Mouse (Mus musculus) lung, embryonic 15.5 days (tissue): ENCODE results near the gene Pttg1ip. TPM values are rescaled to one million over a fixed set of nuclear protein-coding genes. Genes with fewer than 3 reads are reported as not detected.

Source experiments
- ATAC-seq: fragments of 200-750 bp; cut with Nextera tagmentation; 2 replicates; pipeline ENCODE4 v1.8.0; 2017; ENCODE audit warnings: moderate number of reproducible peaks, borderline replicate concordance; ENCODE audit not compliant: low FRiP score, low TSS enrichment; ENCODE audit errors: extremely low read depth
- H3K27ac ChIP-seq: fragments of 300-500 bp; sonication (generic); 2 replicates; pipeline ENCODE4 v1.5.1; 2015; ENCODE audit warnings: moderate library complexity, mild to moderate bottlenecking, inconsistent platforms
- H3K27me3 ChIP-seq: fragments of 300-500 bp; sonication (generic); 2 replicates; pipeline ENCODE4 v1.6.1; 2015; ENCODE audit warnings: inconsistent platforms
- H3K36me3 ChIP-seq: fragments of 300-500 bp; sonication (generic); 2 replicates; pipeline ENCODE4 v1.6.1; 2015; ENCODE audit warnings: inconsistent platforms
- H3K4me1 ChIP-seq: fragments of 300-500 bp; sonication (generic); 2 replicates; pipeline ENCODE4 v1.6.1; 2015; ENCODE audit warnings: inconsistent platforms
- H3K4me2 ChIP-seq: fragments of 300-500 bp; sonication (generic); 2 replicates; pipeline ENCODE4 v1.6.1; 2015; ENCODE audit warnings: inconsistent platforms, mild to moderate bottlenecking, moderate library complexity
- H3K4me3 ChIP-seq: fragments of 300-500 bp; sonication (generic); 2 replicates; pipeline ENCODE4 v1.5.1; 2015; ENCODE audit warnings: mild to moderate bottlenecking, inconsistent platforms
- H3K9ac ChIP-seq: fragments of 300-500 bp; sonication (generic); 2 replicates; pipeline ENCODE4 v1.6.1; 2015; ENCODE audit warnings: inconsistent platforms
- H3K9me3 ChIP-seq: fragments of 300-500 bp; sonication (generic); 2 replicates; pipeline ENCODE4 v1.6.1; 2016; ENCODE audit warnings: inconsistent platforms
- whole genome bisulfite sequencing: fragments of 180-500 bp; shearing (Covaris S2); methylation state at CpG from one replicate; pipeline ENCODE4 v1.1.7; 2015; 5-methylcytosine and 5-hydroxymethylcytosine counted together
- polyA plus RNA-seq: library from polyadenylated mRNA; unstranded; fragments of >200 nt; fragmentation: Nextera tagmentation; extraction: Ambion mirVana; gene quantifications from 2 replicates; pipeline ENCODE4 v1.2.1, GENCODE M21; 2015

The Pttg1ip gene
- polyA plus RNA-seq, 1 experiment from 2014 or later = 122 TPM

GRCm38 (mm10) chr10:77613409-77613808 lies 31.9 kb downstream of the Pttg1ip start:
- Histone ChIP-seq H3K4me2 (no peak overlapping the region), H3K36me3 (peaks cover 84% of the 10 kb centered on the region), H3K4me3 (no peak overlapping the region), H3K9ac (no peak overlapping the region), H3K27me3 (no peaks in the 10 kb centered on the region), H3K9me3 (no peaks in the 10 kb centered on the region), H3K4me1 (no peaks in the 10 kb centered on the region), H3K27ac (peak overlapping the region; percentile 54)
- ATAC-seq = peak; percentile 43; the same call in 1 of the 2 replicates
- WGBS = 61% methylated on average over 3 of the region's 3 CpGs

- no peak overlapping the region for H3K4me2 ChIP-seq
- H3K36me3 ChIP-seq = peaks cover 75% of the 10 kb centered on the region
- 86% methylated on average over 8 of the region's 8 CpGs for WGBS
- no peak overlapping the region for H3K4me3 ChIP-seq
- H3K9ac ChIP-seq = no peak overlapping the region
- H3K27ac ChIP-seq = no peak overlapping the region
- H3K4me1 ChIP-seq = no peaks in the 10 kb centered on the region
- no peaks in the 10 kb centered on the region for H3K27me3 ChIP-seq
- ATAC-seq = no peak
- no peaks in the 10 kb centered on the region for H3K9me3 ChIP-seq
Observed at GRCm38 (mm10) chr10:77615647-77616046, 34.1 kb downstream of the Pttg1ip start.

DNA sequence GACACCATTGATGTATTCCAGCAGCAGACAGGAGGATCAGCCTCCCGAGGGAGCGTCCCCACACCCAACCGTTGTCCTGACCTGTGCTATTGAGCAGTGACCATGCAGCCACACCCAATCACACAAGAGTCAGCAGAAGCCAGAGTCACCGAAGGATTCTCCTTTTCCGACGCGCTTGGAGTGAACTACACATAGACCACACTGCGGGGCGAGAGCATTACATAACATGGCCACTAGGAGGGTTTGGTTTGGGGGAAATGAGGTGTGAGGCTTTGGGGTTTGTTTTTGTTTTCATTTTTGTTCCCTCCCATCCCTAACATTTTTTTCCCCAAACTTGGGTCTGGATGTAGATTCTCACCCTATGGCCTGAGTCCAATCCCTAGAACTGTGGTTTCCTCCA lies 34.6 kb downstream of the Pttg1ip start:
- no peak overlapping the region for H3K4me2 ChIP-seq
- no peaks in the 10 kb centered on the region for H3K27me3 ChIP-seq
- no peaks in the 10 kb centered on the region for H3K9me3 ChIP-seq
- H3K36me3 ChIP-seq = peaks cover 70% of the 10 kb centered on the region
- H3K4me1 ChIP-seq = no peaks in the 10 kb centered on the region
- 95% methylated on average over 9 of the region's 9 CpGs for WGBS
- no peak overlapping the region for H3K4me3 ChIP-seq
- no peak for ATAC-seq
- no peak overlapping the region for H3K9ac ChIP-seq
- no peak overlapping the region for H3K27ac ChIP-seq

- 94% methylated on average over 7 of the region's 7 CpGs for WGBS
Observed at GRCm38 (mm10) chr10:77616926-77617325, 35.4 kb downstream of the Pttg1ip start.

GRCm38 (mm10) chr10:77621546-77621945 lies 40.0 kb downstream of the Pttg1ip start:
- Histone ChIP-seq H3K9ac (peak overlapping the region; percentile 93), H3K4me2 (peak overlapping the region; percentile 74), H3K9me3 (no peaks in the 10 kb centered on the region), H3K4me3 (peak overlapping the region; percentile 94), H3K27me3 (no peaks in the 10 kb centered on the region), H3K4me1 (peaks cover 34% of the 10 kb centered on the region), H3K36me3 (peaks cover 17% of the 10 kb centered on the region), H3K27ac (peak overlapping the region; percentile 87)
- 72% methylated on average over 8 of the region's 8 CpGs for WGBS
- ATAC-seq = no peak

More at GRCm38 (mm10) chr10:77616926-77617325, 35.4 kb downstream of the Pttg1ip start:
- Histone ChIP-seq H3K9ac (no peak overlapping the region), H3K4me2 (no peak overlapping the region), H3K36me3 (peaks cover 62% of the 10 kb centered on the region), H3K9me3 (no peaks in the 10 kb centered on the region), H3K27ac (no peak overlapping the region), H3K4me1 (peaks cover 4% of the 10 kb centered on the region; the same call in 1 of the 2 replicates), H3K4me3 (no peak overlapping the region), H3K27me3 (no peaks in the 10 kb centered on the region)
- no peak for ATAC-seq

DNA sequence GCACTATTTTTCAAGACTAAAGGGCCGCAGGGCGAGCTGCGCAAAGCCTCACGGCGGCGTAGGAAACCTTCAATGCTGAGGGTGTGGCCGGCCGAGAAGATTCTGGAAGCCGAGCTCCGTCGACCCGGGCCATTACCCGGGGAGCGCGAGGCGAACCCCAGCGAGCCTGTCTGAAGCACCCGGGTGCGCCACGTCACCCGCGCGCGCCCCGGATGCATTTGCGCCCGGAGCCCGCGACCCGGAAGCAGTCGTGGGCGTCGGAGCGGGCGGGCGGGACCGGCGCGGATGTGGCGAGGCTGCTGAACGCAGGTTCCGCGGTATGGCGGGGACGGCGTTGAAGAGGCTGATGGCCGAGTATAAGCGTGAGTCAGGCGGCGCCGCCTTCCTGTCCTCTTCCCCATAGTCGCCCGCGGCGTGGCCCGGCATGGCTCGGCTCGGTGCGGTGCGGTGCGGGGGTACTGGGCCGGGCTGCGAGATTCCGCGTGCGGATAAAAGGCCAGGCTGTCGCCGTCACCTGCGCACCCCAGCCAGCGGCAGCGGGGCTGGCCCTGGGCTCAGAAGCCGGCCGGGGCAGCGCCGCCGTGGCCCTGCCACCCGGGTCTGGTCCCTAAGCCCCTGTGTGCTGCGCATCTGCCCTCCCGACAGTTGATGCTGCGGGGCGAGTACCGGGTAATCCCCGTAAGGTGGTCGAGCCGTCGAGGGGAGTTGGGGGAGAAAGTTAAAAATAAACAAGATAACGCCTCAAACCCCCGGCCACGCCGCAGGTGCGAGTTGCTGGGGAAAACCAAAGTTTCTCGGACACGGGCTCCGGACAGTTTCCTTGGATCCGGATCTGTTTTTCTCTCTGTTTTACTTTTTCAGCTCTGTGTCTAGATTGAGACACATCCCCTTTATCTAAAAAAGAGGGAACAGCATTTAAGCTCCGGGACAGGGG lies 40.8 kb downstream of the Pttg1ip start, which contains the start of gene Ube2g2:
TSS of gene Ube2g2 (plus strand) at position 221 of the 934 bp plus-strand sequence.
- Histone ChIP-seq H3K4me2 (peak within 1 kb of the TSS; percentile 74), H3K4me3 (peak within 1 kb of the TSS; percentile 94), H3K9me3 (no peaks in the 10 kb centered on the region), H3K27ac (peak within 1 kb of the TSS; percentile 87), H3K36me3 (peaks cover 9% of the 10 kb centered on the region), H3K9ac (peak within 1 kb of the TSS; percentile 93), H3K4me1 (peaks cover 34% of the 10 kb centered on the region), H3K27me3 (no peaks in the 10 kb centered on the region)
- WGBS = under 1% methylated on average over 92 of the region's 96 CpGs
- peak; percentile 95 for ATAC-seq

GRCm38 (mm10) chr10:77623069-77623492 lies 41.6 kb downstream of the Pttg1ip start:
- ATAC-seq = no peak
- Histone ChIP-seq H3K27me3 (no peaks in the 10 kb centered on the region), H3K4me2 (peak overlapping the region; percentile 74), H3K27ac (peak overlapping the region; percentile 87), H3K4me1 (peaks cover 34% of the 10 kb centered on the region), H3K9ac (peak overlapping the region; percentile 93), H3K36me3 (peaks cover 2% of the 10 kb centered on the region; the same call in 1 of the 2 replicates), H3K9me3 (no peaks in the 10 kb centered on the region), H3K4me3 (peak overlapping the region; percentile 94)
- WGBS = 8% methylated on average over 8 of the region's 8 CpGs

DNA sequence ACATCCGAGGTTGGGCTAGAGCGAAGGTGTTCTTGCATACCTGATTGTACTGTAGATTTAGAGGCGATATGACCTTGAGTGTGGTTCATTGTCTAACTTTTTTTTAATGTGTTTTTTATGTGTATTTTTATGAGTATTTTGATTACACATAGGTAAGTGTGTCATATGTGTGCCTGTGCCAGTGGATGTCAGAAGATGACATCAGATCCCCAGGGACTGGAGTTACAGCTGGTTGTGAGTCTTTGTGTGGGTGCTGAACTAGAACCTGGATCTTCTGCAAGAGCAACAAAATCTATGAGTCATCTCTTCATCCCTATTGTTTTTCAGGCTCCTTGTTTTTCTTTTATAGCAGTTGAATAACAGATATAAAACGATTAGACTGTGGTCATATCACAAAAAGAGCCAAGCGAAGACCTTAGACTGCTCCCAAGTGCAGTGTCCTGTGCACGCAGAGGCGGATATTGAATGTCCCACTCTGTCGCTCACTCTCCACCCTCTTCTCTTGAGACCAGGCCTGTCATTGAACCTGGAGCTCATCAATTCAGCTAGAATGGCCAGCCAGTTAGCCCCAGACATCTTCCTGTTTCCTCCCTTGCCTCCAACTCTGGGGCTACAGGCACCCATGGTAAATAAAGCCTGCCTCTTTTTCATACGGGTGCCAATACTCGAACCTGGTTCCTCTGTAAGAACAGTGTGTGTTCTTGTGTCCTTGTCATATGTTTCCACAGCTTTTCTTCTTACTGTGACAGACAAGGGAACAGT lies 42.3 kb downstream of the Pttg1ip start:
- H3K27me3 ChIP-seq = no peaks in the 10 kb centered on the region
- WGBS = 87% methylated on average over 10 of the region's 10 CpGs
- no peak for ATAC-seq
- H3K9me3 ChIP-seq = no peaks in the 10 kb centered on the region
- peak overlapping the region; percentile 94; the same call in 1 of the 2 replicates for H3K4me3 ChIP-seq
- H3K4me1 ChIP-seq = peaks cover 36% of the 10 kb centered on the region
- peak overlapping the region; percentile 29; the same call in 1 of the 2 replicates for H3K27ac ChIP-seq
- peak overlapping the region; percentile 74 for H3K4me2 ChIP-seq
- H3K36me3 ChIP-seq = no peaks in the 10 kb centered on the region
- peak overlapping the region; percentile 93; the same call in 1 of the 2 replicates for H3K9ac ChIP-seq

GRCm38 (mm10) chr10:77624570-77624995 lies 43.1 kb downstream of the Pttg1ip start:
- ATAC-seq = no peak
- WGBS = 66% methylated on average over 7 of the region's 7 CpGs
- Histone ChIP-seq H3K4me2 (no peak overlapping the region; the same call in 1 of the 2 replicates), H3K27me3 (no peaks in the 10 kb centered on the region), H3K36me3 (no peaks in the 10 kb centered on the region), H3K27ac (peak overlapping the region; percentile 29; the same call in 1 of the 2 replicates), H3K9ac (peak overlapping the region; percentile 16; the same call in 1 of the 2 replicates), H3K9me3 (no peaks in the 10 kb centered on the region), H3K4me1 (peaks cover 36% of the 10 kb centered on the region), H3K4me3 (no peak overlapping the region)

- WGBS = 71% methylated on average over 7 of the region's 7 CpGs
- ATAC-seq = no peak
- no peak overlapping the region for H3K9ac ChIP-seq
- no peak overlapping the region for H3K27ac ChIP-seq
- no peaks in the 10 kb centered on the region for H3K27me3 ChIP-seq
- H3K36me3 ChIP-seq = no peaks in the 10 kb centered on the region; the same call in 1 of the 2 replicates
- H3K4me1 ChIP-seq = peaks cover 36% of the 10 kb centered on the region
- H3K4me3 ChIP-seq = no peak overlapping the region
- no peak overlapping the region for H3K4me2 ChIP-seq
- no peaks in the 10 kb centered on the region for H3K9me3 ChIP-seq
Observed at GRCm38 (mm10) chr10:77626036-77626435, 44.5 kb downstream of the Pttg1ip start.

DNA sequence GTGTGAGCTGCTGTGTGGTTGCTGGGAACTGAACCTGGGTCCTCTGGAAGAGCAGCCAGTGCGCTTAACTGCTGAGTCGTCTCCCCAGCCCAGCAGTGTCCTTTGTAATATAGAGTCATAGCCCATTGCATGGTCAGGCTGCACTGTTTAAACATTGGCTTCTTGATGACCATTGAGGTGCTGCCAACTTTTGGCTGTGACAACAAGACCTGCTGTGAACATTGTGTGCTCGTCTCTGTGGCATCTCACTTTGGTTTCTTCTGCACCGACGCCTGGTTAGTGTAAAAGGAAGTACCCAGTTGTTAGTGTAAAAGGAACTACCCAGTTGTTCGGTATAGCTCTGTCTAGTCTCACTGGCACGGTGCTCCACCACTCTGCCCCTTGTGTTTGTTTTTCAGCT lies 45.1 kb downstream of the Pttg1ip start:
- Histone ChIP-seq H3K27me3 (no peaks in the 10 kb centered on the region), H3K4me3 (no peak overlapping the region), H3K27ac (no peak overlapping the region), H3K9me3 (no peaks in the 10 kb centered on the region), H3K9ac (no peak overlapping the region), H3K36me3 (peaks cover 5% of the 10 kb centered on the region), H3K4me2 (no peak overlapping the region), H3K4me1 (peaks cover 34% of the 10 kb centered on the region)
- ATAC-seq = no peak
- WGBS = 57% methylated on average over 7 of the region's 7 CpGs
